Mouse (Mus musculus) splenic B cell, adult 2 months (primary cell): ENCODE data around the gene Gcnt3.
"Not testable (repeated sequence)": the region's sequence is repeated elsewhere in the genome, so short reads cannot be mapped to it uniquely, and the experiment has no call there.

Experiments used
- DNase-seq: peaks from one replicate; pipeline ENCODE4 v3.0.0-alpha.2; 2011; ENCODE audit warnings: low read depth, low spot score
- H3K27me3 ChIP-seq: 2 replicates; pipeline ENCODE4 v1.6.1; 2012; ENCODE audit warnings: mild to moderate bottlenecking, low read length, moderate library complexity, mixed read lengths; ENCODE audit not compliant: control insufficient read depth, poor library complexity, insufficient read depth, severe bottlenecking
- H3K36me3 ChIP-seq: 2 replicates; pipeline ENCODE4 v1.6.1; 2012; ENCODE audit warnings: mild to moderate bottlenecking, low read length, moderate library complexity, mixed read lengths; ENCODE audit not compliant: control insufficient read depth, poor library complexity, insufficient read depth, severe bottlenecking

Gene Gcnt3

GRCm38 (mm10) chr9:70032167-70032566 is 5.7 kb downstream of the Gcnt3 start:
- DNase-seq: no peak
- Histone ChIP-seq H3K27me3 (no peaks in the 10 kb centered on the region), H3K36me3 (no peaks in the 10 kb centered on the region)

DNA sequence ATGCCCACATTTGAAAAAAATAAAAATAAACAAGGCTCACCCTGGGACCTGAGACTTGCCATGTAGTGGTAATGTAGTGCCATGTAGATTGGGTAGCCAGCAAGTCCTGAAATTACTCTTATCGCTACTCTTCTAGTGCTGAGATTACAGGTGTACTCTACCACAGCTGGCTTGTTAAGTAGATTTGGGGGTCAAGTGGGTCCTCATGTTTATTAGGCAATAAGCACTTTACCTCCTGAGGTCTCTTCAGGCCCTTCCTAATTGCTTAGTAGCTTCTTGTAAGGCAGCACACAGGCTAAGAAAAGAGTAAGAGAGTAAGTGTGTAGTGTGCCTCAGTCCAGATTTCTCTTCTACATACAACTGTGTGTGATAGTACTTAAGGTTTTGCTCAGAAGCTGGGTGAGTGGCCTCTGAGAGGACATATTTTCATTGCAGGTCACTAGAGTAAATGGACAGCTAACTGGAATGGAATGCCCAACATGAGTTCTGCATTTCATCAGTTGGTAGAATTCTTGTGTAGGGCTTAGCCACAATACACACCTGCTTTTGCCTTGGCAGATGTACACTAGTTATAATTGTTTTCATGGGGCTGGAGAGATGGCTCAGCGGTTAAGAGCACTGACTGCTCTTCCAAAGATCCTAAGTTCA is 12.4 kb downstream of the Gcnt3 start:
- H3K27me3 ChIP-seq: no peaks in the 10 kb centered on the region
- DNase-seq: no peak

GRCm38 (mm10) chr9:70024648-70025047 is 13.2 kb downstream of the Gcnt3 start:
- DNase-seq: no peak
- H3K27me3 ChIP-seq: no peaks in the 10 kb centered on the region

More for the DNA sequence above, 12.4 kb downstream of the Gcnt3 start:
- H3K36me3 ChIP-seq: 0 out of 2 replicates have a peak, but pooled peaks cover 14% of the 10 kb centered on the region

DNA sequence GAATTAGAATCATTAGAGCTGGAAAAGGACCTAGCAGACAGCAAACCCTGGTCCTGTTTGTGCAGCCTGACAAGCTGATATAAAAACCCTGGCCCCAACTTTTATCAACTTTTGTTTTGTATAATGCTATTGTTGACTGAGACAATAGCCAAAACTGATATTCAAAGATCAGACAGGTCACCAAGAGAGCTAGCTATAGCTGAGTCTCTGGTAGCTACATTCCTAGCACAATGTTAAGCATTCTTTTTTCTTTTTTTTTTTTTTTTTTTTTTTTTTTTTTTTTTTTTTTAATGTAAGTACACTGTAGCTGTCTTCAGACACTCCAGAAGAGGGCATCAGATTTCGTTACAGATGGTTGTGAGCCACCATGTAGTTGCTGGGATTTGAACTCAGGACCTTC is 14.3 kb downstream of the Gcnt3 start:
- DNase-seq, H3K27me3 ChIP-seq: not testable (repeated sequence)
- H3K36me3 ChIP-seq: 0 out of 2 replicates have a peak, but pooled peaks cover 14% of the 10 kb centered on the region

More at GRCm38 (mm10) chr9:70024648-70025047, 13.2 kb downstream of the Gcnt3 start:
- 0 out of 2 replicates have a peak, but pooled peaks cover 14% of the 10 kb centered on the region for H3K36me3 ChIP-seq

GRCm38 (mm10) chr9:70022083-70022482 is 15.8 kb downstream of the Gcnt3 start:
- Histone ChIP-seq H3K36me3 (0 out of 2 replicates have a peak, but pooled peaks cover 14% of the 10 kb centered on the region), H3K27me3 (no peaks in the 10 kb centered on the region)
- no peak for DNase-seq

GRCm38 (mm10) chr9:70021610-70022009 is 16.3 kb downstream of the Gcnt3 start:
- Histone ChIP-seq H3K27me3 (no peaks in the 10 kb centered on the region), H3K36me3 (0 out of 2 replicates have a peak, but pooled peaks cover 14% of the 10 kb centered on the region)
- DNase-seq: no peak

DNA sequence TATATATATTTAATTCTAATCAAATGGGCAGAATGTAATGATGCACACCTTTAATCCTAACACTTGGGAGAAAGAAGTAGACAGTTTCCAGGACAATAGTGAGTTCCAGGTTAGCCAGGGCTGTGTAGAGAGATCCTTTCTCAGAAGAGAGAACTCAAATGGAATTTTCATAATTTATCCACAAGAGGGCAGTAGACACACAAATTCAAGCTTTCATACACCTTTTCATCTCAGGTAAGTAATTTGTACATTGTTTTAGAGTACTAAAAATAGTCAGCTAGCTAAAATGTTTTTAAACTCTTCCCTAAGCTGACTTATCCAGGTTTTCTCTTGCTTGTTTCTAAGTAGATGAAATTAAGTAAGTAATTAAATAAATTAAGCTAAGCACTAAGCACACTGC is 19.0 kb downstream of the Gcnt3 start:
- H3K27me3 ChIP-seq: no peaks in the 10 kb centered on the region; the same call in 1 of the 2 replicates
- DNase-seq: peak; percentile 71
- H3K36me3 ChIP-seq: 0 out of 2 replicates have a peak, but pooled peaks cover 14% of the 10 kb centered on the region

DNA sequence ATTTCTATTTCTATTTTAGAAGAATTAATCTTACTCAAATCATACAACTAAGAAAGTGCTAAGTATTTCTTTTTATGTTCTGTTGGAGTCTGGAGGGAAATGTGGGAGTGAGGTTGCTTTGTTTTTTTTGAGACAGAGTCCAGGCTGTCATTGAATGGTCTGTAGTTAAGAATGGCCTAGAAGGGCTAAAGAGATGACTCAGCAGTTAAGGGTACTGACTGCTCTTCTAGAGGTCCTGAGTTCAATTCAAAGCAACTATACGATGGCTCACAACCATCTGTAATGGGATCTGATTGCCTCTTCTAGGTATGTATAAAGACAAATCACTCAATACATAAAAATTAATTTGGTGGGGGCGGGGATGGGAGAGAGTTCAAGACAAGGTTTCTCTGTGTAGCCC is 22.3 kb downstream of the Gcnt3 start:
- DNase-seq: no peak
- Histone ChIP-seq H3K36me3 (0 out of 2 replicates have a peak, but pooled peaks cover under 1% of the 10 kb centered on the region), H3K27me3 (no peaks in the 10 kb centered on the region; the same call in 1 of the 2 replicates)

- Histone ChIP-seq H3K27me3 (no peaks in the 10 kb centered on the region; the same call in 1 of the 2 replicates), H3K36me3 (peaks cover 2% of the 10 kb centered on the region; the same call in 1 of the 2 replicates)
- DNase-seq: peak; percentile 90
These were observed 25.4 kb downstream of the Gcnt3 start, which contains the start of gene Gtf2a2 for GRCm38 (mm10) chr9:70012408-70012901. Gtf2a2 (plus strand) TSS chr9:70012550.

- no peaks in the 10 kb centered on the region; the same call in 1 of the 2 replicates for H3K27me3 ChIP-seq
- H3K36me3 ChIP-seq: peaks cover 4% of the 10 kb centered on the region; the same call in 1 of the 2 replicates
- DNase-seq: no peak
These were observed 26.1 kb downstream of the Gcnt3 start for GRCm38 (mm10) chr9:70011537-70012407.

- Histone ChIP-seq H3K27me3 (no peaks in the 10 kb centered on the region; the same call in 1 of the 2 replicates), H3K36me3 (peaks cover 4% of the 10 kb centered on the region; the same call in 1 of the 2 replicates)
- DNase-seq: no peak
These were observed 27.0 kb downstream of the Gcnt3 start for GRCm38 (mm10) chr9:70010781-70011473.

GRCm38 (mm10) chr9:70009754-70010304 is 28.1 kb downstream of the Gcnt3 start:
- Histone ChIP-seq H3K36me3 (peaks cover 7% of the 10 kb centered on the region; the same call in 1 of the 2 replicates), H3K27me3 (no peaks in the 10 kb centered on the region; the same call in 1 of the 2 replicates)
- no peak for DNase-seq

DNA sequence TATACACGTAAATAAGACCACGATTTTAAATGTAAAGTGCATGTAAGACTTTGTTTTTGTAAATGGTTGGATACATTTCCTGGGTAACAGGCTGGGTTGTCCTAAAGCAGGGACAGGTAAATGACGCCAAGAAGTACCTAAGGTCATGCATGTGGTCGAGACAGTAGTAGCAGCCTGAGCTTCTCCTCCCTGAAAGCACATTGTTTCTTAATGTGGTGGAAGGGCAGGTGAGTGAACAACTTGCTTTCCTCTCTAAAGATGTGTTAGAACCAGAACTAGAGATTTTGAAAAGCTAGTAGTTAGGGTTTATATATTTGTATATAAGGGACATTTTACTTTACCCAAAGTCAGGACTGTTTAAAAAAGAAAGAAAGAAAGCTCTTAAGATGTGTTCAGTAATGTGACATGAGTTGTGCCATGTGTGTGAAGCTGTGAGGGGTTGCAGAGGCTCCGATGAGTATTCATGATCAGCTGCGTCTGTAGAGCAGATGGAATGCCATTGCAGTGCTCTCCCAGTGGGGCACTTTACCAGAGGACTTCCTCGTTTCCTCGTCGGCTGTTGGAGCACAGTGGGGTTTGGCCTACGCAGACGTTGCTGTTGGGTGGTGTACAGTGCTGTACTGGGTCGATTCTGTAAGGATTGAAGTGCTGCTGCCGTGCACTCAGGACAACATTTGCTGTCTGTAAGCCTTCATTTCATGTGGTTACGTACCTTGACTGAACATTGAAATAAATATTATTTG is 30.2 kb downstream of the Gcnt3 start:
- H3K27me3 ChIP-seq: no peaks in the 10 kb centered on the region
- peaks cover 12% of the 10 kb centered on the region; the same call in 1 of the 2 replicates for H3K36me3 ChIP-seq
- no peak for DNase-seq
